Mouse (Mus musculus) spleen, postnatal 4 days (tissue): ENCODE data around the gene Polr2g.

Source experiments
- DNase-seq, 2 experiments: peaks; one replicate each; pipeline ENCODE4 v3.0.0; 2022; ENCODE audit warnings: low spot score in 2 of 2

The Polr2g gene

DNA sequence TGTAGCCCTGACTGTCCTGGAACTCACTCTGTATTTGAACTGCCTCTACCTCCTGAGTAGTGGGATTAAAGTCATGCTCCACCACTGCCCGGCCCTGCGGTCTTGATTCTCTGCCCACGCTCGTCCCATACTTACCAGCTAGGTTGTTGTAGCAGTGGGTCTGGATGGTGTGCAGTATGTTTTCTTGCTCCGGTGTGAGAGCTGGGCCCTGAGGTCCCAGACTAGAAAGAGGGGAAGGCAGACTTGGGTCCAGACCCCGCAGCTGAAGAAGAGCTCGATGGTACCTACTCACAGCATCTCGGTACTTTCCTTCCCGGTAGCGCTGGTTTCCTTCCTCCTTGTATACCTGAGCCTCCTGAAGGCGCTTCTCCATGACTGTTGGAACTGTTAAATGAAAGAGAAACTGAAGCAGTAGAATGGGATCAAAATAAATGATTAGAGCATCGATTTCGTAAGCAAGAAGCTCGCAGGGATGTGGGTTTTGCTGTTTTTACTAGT lies 20.0 kb upstream of the Polr2g start:
- no peak for DNase-seq

GRCm38 (mm10) chr19:8817001-8817400 lies 18.6 kb upstream of the Polr2g start:
- DNase-seq = no peak

DNA sequence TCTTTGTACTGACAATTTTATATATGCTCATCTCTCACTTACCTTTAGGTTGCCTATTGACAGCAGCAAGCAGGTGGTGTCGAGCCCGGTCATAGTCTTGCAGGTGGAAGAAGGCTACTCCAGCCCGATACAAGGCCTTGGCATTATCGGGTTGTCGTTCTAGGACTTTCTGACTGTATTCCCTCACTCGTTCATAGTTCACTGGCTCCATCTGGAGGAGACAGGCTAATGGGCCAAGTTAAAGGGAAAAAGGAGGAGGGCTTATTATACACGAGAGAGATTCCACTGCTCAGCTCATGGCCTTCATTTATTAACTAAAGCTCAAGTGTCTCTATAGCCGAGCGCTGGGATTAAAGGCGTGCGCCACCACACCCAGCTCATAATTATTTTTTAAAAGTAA lies 17.4 kb upstream of the Polr2g start:
- DNase-seq = no peak

- no peak for DNase-seq
Measured at GRCm38 (mm10) chr19:8806810-8807209, 8.4 kb upstream of the Polr2g start.

DNA sequence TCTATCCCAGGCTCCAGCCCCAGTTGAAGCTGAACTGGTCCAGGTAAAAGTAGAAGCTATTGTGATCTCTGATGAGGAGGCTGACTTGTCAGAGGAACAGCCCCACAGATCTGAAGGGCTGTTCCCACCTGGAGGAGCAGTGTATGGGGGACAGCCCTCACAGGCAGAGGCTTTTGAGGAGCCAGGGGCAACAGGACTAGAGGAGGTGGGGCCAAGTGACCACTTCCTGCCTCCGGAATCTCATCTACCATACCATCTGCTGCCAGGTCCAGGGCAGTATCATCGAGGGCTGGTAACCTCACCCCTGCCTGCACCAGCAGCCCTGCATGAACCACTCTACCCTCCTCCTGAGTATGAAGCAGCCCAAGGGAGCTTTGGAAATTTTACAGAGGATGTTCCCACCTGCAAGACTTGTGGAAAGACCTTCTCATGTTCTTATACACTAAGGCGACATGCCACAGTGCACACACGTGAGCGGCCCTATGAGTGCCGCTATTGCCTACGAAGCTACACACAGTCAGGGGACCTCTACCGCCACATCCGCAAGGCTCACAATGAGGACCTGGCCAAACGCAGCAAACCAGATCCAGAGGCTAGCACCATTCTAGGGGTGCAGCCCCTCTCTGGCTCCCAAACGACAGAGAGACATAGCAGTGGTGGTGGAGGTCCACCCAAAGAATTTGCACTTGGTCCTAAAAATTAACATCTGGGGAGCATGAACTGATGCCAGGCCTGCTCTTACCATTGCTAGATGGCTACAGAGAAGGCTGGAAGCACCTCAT lies 5.7 kb upstream of the Polr2g start:
- DNase-seq = no peak

DNA sequence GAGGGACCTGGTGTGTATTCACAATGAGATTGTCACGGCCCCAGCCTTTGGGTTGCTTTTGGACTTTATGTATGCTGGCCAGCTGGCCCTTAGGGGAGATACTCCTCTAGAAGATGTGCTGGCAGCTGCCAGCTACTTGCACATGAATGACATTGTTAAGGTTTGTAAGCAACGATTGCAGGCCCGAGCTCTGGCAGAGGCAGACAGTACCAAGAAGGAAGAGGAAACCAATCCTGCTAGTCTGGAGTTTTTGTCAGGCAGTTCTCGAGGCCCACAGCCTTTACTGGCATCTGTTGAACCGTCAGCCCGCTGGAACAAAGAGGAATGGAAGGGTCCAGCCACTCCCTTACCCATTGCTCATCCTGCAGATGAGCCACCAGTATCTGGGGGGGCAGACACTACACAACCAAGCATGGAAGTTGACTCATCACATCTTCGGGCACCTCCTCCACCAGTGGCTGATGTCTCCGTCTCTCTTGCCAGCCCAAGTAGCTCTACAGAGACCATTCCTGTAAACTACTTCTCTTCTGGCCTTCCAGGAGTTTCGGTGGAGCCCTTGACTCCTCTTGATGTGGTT lies 4.9 kb upstream of the Polr2g start:
- DNase-seq = no peak

- DNase-seq = peak; percentile 91 to 92
Measured at GRCm38 (mm10) chr19:8802130-8802821, 3.9 kb upstream of the Polr2g start, which contains the start of gene Zbtb3. Gene Zbtb3, plus strand, starts transcription at chr19:8802555.

DNA sequence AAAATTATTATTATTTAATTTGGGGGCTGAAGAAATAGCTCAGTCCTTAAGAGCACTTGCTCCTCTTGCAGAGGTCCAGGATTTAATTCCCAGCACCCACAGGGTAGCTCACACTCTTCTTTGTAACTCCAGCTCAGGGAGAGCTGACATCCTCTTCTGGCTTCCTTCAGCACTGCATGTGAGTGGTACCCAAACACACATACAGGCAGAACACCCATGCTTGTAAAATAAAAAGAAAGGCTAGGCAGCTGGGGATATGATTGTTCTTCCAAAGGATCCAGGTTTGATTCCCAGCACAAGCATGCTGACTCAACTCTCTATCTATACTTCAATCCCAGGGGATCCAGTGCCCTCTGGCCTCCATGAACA lies 554 bp upstream of the Polr2g start:
- no peak for DNase-seq

GRCm38 (mm10) chr19:8790171-8790570 lies 8.2 kb downstream of the Polr2g start:
- DNase-seq = no peak

- no peak for DNase-seq
Measured at GRCm38 (mm10) chr19:8789171-8789570, 9.2 kb downstream of the Polr2g start.

- DNase-seq = no peak
Measured at GRCm38 (mm10) chr19:8788521-8788920, 9.9 kb downstream of the Polr2g start.

DNA sequence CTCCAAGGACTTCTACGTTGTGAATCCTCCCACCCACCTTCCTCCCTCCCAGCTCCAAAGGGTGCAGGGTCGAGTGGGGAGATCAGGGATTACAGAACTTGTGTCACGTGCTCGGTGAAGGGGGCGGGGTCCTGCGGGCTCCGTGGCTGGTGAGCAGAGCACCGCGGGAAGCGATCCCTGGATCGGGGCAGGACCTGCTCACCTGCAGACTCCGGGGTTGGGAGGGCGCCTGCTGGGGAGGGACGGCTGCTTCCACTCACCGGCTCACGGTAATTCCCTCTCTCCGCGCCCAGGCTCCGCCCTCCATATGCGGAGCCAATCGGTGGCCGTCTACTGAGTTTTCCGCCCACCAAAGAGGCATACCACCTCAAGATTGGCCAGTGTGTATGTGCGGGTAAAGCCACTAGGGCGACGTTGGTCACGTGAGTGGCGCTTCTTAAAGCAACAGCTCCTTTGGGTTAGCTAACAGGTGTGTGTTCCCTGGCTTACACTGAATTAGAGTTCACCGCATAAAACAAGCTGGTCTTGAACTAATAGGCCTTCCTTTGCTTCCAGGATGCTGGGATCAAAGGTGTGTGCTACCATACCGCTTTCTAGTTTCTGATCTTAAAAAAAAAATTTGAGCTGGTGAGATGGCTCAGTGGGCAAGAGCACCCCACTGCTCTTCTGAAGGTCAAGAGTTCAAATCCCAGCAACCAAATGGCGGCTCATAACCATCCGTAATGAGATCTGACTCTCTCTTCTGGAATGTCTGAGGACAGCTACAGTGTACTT lies 12.2 kb downstream of the Polr2g start, which contains the start of gene Taf6l:
Gene Taf6l (minus strand): TSS at position 410 of the 774 bp plus-strand sequence.
- peak; percentile 91 to 93 for DNase-seq

DNA sequence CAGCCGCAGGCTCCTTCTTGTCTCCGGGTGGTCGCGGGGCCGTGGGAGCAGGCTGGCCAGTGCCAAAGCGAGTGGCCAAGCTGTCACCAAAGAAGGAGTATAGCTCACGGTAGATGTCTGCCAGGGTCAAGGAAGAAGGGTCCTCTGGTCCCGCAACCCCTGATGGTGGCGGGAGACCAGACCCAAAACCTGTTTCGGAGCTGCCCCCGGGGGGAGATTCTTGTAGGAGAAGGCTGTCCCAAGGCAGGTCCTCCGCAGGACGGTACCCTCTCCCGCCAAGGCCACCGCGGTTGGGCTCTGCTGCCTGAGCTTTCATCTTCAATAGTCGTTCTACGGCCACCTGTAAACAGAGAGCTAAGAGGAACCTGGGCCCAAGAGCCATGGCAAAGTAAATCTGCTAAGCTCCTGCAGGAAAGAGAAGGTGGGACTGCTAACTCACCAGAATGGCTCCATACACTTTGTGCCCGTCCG lies 23.4 kb downstream of the Polr2g start:
- peak in 1 of 2 experiments; percentile 37 for DNase-seq

GRCm38 (mm10) chr19:8774086-8774835 lies 24.1 kb downstream of the Polr2g start, which contains the start of gene Tmem179b:
Gene Tmem179b, minus strand, starts transcription at chr19:8774467.
- peak; percentile 97 to 99 for DNase-seq

DNA sequence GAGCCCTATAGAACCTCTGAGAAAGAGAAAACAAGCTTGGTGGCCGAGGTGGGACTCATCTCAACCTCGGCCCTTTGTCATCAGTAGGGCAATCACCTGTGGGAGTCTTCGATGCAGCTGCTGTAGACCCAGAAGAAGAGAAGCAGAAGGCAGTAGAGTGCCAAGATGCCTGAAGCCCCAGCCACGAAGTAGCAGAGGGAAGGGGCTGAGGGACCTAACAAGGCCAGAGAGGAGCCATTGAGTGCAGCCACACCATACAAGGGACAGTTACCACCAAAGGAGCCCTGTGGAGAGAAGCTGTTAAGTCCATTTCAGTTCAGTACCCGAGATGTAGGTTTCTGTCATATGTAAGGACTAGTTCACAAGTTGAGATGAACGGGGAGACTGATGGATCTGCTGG lies 25.0 kb downstream of the Polr2g start:
- no peak for DNase-seq

DNA sequence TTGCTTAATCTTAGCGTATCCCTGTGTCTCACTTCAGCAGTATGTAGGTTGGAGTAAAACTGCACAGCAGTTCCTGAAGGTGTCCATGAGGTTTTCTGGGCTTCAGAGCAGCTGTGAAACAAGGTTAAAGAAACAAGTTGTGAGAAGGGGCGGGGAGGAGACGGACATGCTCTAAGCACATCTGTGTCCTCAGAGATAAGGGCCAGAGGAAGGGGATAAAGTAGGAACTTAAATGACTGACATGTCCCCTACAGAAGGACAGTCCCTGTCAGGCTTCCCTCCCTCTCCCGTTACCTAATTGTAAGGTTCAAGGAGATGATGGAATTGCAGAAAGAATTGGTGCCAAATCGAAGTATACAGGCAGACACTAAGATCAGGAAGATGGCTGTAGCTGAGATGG lies 25.4 kb downstream of the Polr2g start:
- DNase-seq = no peak

DNA sequence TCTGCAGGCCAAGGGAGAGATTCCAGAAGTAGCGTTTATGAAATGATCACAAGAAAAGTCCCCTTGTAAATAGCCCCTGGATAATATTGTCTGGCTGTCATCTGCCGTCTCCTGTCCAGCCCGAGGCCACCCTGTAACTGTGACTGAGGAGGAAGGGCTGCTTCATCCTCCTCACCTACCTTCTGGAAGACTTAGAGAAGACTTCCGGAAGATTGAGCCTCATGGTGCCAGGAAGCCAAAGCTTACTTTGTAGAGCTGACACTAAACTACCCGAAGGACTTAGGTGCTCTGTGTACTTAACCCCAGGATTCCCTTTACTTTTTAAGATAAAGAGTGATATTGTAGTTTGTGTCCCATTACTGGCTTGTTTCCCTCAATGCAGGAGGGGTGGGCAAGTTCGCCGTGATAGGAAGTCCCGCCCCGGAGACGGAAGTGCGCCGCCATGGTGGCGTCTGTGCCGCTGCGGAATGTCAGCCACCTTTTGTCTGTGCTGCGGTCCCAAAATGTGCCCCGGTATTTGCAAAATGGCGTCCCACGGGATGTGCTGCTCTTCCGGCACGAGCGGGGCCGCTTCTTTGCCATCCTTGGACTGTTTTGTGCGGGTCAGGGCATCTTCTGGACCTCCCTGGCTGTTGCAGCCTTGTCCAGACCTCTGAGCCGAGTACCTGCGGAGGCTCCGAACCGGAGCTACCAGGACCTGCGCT lies 27.7 kb downstream of the Polr2g start, which contains the start of gene Tmem223:
Gene Tmem223 (plus strand): TSS at position 430 of the 704 bp plus-strand sequence.
- peak; percentile 79 to 90 for DNase-seq

GRCm38 (mm10) chr19:8765562-8765961 lies 32.8 kb downstream of the Polr2g start:
- DNase-seq = peak in 1 of 2 experiments; percentile 59

DNA sequence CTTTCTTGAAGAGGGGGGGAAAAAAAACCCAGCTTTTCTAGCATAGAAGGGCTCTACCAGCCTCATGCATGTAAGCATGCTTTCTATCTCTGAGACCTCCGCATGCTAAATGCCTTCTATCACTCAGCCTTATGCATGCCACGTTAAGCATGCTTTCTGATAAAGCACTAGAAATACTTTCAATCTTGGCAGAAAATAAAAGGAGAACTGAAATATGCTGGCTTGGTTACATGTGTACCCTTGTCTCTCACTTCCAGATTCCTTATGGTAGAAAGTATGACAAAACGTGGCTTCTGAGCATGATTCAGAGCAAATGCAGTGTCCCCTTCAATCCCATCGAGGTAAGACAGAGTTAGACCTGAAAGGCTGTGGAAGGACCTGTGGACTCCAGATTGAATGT lies 35.1 kb downstream of the Polr2g start:
- no peak for DNase-seq

GRCm38 (mm10) chr19:8760757-8761156 lies 37.6 kb downstream of the Polr2g start:
- no peak for DNase-seq
